Mouse (Mus musculus): ENCODE measurements at regions not wholly inside any gene's neighbourhood (a gene's known extent, or its start where the extent isn't known, plus 50 kb on each side); places are given as distances from the start of the nearest gene placed in this dataset.
"Not testable (repeated sequence)": the region's sequence is repeated elsewhere in the genome, so short reads cannot be mapped to it uniquely, and the experiment has no call there.

DNA sequence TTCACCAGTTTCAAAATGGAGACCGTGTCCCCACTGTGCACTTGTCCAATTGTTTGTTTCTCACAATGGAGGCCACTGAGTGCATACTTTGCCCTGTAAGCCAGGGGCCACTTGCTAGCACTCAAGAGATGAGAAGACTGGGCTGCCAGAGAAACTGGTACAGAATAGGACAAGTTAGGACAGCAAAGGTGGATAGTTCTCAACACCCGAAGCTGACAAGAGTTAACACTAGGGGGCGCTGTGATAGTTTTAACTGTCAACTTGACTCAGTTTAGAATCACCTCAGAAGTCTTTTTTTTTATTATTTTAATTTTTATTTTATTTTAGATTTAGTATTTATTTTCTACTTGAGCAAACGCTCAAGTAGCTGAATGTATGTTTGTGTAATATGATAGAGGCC, 188.2 kb upstream of the Asap2 start:
- not testable (repeated sequence) for DNase-seq

DNA sequence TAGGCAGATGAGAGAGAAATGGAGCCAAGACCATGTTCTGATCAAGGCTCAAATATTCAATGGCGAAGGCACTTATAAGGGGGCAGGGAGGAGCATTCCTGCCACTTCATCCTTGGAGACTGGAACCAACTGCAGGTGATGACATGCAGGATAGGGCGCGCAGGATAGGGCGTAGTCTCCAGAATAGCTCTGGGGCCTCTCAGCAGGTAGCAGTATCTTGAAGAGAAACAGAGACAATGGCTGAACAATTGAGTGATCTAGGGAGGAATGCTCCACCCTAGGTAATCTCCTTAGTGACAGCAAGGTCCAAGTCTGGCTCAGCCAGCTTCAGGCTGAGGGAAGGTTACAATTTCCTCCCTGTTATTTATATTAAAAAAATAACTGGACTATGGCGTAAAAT, 184.8 kb upstream of the Asap2 start:
- DNase-seq: not testable (repeated sequence)

DNA sequence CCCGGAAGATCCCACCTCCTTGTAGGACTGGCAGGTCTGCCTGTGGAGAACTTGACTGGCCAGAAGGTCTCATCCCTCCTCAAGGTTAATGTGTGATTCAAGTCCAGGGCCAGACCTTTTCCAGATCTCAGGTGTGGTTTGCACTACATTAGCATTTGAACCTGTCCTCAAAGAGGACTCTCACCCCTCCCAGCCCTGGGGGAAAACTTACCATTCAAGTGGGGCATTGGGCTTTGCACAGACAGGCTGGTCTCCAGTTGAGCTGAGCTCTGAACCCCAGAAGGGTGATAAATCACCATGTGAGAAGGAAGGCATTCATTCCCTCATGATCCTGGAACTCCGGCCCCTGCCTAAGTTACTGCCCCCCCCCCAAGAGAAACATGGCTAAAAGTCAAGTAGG, 183.6 kb upstream of the Asap2 start:
- no peak for DNase-seq

DNA sequence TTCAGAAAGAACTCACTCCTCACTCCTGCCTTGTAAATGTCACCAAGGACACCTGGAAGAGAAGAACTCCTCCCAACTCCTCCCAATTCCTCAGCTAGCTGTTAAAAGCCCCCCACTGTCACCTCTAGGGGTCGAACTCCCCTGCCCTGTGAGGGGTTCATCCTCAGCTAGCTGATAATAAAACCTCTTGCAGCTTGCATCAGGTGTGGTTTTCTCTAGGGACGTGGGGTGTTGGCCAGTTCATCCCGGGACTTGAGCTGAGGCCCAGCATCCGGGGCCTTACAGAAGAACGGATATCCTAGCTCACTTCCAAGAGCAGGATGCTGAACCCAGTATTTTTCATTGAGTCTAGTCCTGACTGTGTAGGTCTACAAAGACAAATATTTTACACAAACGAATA, 176.4 kb upstream of the Asap2 start:
- DNase-seq: not testable (repeated sequence)

DNA sequence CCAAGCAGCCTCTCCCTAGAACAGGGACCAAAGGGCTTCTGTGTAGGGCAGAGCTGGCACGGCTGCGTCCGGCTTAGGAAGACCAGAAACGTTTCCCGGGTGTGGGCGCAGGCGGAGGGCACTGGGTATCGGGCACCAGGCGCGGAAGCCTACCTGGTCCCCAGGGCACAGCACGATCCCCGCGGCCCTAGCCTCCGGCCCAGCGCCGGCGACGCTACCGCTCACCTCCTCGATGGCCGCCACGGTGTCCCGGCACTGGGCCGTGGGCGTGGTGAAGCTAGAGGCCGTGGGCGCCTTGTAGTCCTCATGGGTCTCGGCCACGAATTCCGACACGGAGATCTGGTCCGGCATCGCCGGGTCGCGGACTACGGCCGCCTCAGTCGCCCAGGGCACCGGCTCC, 175.1 kb upstream of the Asap2 start:
- not testable (repeated sequence) for DNase-seq

DNA sequence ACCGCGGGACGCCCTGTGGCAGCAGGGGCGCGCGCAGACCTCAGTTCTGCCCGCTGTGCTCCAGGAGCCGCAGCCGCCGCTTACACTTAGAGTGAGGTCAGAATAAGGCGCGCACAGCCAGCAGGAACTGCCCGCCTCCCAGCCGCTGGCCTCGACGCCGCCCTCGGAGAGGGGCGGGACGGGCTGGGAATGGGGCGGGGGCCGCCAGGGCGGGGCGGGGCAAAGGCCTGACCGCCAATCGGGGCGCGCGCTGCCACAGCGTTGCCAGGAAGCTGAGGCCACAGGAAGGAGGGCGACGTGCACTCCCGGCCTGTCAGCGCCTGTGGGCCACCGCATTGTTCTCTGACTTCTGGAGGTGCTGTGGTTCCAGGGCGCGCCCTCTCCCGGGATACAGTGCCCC, 174.7 kb upstream of the Asap2 start:
- DNase-seq: peak; percentile 47

DNA sequence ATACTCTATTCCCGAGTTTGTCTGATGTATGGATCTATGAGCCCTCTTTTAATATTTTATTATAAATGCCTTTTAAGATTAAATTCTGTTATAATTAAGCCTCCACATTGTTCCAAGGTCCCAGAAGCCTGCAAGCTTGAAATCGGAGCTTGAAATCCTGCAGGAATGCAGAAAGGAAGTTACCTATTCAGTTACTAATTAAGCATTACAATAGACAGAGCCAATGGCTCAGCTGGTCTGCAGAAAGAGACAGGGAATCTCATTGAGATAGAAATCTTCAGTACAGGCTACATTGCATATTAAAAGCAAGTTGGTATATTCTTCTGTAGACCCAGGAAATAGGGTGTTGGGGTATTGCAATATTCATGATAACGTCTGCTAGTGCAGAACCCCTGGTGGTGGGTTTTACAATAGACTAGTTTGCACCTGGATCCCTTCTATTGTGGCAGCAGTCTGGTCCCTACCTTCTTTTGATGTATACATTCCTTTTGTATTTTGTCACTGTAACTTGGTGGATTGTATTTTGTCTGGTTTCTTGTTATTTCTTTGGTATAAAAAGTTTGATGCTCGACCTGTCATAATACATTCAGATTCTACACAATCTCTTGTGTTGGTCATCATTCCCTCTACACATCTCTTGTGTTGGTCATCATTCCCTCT, 146.5 kb upstream of the Asap2 start:
- DNase-seq: not testable (repeated sequence)

DNA sequence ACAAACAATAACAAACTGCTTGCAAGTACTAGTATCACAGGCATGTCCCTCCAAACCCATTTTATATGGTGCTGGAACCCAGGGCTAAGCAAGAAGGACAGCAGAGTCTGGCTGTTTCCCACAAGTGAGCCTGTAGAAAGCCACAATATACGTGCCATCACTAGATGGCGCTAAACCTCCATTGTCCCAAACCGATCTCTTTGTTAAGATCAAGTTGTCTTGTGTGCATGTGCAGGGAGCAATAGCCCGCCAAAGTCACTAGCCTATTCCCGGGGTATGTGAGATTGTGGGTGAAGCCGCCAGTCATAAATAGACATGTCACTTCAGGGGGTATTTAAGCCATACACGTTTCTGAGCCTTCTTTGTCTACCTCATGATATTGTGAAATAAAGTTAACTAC, 145.4 kb upstream of the Asap2 start:
- DNase-seq: peak; percentile 51

DNA sequence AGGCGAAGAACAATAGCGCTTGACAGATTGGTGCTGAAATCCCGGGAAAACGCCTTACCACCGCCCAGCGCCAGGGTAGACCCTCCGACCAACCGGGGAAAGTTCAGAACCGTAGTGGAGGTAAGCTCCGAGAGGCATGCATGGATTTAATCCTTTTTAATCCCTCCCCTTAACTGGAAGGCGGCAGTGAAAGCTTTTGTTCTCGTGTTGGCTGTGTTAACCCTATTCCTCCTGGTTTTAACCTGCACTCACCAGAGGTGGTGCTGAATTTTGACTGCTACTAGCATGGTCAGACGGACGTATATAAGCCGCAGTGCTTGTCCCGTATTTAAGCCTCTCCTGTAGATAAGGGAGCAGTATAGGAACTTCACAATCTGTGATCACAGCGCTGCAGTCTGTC, 145.0 kb upstream of the Asap2 start:
- no peak for DNase-seq

DNA sequence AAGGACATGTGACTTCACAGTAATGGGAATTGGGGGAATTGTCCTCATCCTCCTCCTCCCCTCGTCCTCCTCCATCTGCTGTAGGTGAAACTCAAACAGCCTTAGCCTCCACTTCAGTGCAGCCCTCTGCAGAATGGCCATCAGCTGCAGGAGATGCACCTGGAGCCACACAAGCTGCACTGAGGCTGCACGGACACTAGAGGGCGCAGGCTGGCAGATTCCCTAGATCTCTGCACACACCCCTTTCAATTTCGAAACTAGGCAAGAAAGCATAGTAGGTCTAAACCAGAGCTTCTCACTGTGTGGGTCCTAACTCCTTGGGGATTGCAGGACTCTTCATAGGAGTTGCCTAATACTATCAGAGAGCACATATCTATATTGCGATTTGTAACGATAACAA, 106.2 kb upstream of the Asap2 start:
- not testable (repeated sequence) for DNase-seq

DNA sequence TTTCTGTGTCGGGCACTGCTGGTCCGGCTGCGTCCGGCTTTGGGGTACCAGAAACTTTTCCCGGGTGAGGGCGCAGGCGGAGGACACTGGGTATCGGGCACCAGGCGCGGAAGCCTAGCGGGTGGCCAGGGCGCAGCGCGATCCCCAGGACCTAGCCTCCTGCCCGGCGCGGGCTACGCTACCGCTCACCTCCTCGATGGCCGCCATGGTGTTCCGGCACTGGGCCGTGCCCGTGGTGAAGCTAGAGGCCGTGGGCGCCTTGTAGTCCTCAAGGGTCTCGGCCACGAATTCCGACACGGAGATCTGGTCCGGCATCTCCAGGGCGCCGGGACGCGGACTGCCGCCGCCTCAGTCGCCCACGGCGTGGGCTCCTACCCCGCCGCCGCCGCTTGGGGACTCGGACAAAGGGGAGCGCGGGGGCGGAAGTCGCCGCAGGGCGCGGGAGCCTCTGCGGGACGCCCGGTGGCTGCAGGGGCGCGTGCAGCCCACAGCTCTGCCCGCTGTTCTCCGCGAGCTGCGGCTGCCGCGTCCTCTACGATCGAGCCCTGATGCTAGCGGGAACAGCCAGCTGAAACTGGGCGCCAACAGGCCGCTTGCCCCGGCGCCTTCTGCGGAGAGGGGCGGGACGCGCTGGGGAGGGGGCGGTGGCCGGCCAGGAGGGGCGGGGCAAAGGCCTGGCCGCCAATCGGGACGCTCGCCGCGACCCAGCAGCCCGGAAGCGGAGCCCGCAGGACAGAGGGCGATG, 69.4 kb upstream of the Asap2 start:
- DNase-seq: peak; percentile 67

DNA sequence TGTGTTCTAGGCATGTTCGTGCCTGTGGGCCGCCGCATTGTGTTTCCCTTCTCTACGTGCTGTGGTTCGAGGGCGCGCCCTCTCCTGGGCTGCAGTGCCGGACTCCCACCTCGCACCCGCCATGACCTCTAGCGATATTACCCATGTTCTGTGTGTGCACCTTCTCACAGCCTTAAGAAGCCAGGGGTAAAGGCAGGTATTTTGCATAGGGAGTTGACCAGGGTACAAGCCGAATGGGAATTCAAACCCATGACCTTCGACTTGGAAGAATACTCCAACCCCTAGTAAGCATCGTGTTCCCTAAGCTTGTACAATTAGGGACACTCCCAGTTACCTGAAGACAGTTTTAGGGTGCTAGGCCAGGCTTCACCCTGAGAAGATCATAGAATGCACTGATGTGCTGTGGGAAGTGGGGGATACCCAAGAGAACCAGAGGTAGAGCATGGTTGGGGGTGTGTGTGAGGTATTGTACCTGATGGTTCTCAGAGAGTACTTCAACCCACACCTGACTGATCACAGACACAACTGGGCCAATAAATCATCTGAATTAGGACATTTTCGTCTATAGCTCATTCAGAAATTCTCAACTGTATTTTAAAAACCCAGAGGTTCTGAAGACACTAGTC, 68.7 kb upstream of the Asap2 start:
- not testable (repeated sequence) for DNase-seq

DNA sequence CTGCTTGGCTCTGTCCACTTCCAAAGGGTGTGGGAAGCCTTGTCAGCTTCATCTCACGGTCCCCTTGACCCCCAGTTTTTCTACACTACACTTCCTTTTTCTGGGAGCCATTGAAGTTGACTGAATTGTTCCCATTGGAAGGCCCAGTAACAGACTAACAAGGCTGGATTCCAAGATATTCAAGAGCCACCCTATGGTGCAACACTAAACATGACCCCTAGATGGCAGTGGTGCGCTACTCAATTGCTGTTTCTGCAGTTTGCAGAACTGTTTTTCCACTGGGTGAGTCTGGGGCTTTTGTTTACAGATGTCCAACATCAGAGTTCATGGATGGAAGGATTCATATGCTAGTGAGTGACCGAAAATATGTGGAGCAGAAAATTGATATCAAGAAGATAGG, 61.3 kb upstream of the Asap2 start:
- peak; percentile 65 for DNase-seq

All from kidney, adult 18-20 months (tissue).